Mouse (Mus musculus) MEL (cell line): Measurements from ENCODE around the gene Kpna3. TPM values are rescaled to one million over a fixed set of nuclear protein-coding genes. Genes with fewer than 3 reads are reported as not detected.
A peak's percentile ranks its signal among the peaks of the same experiment; 100 is the strongest.
"Not testable (repeated sequence)": the region's sequence is repeated elsewhere in the genome, so short reads cannot be mapped to it uniquely, and the experiment has no call there.

Experiments
- DNase-seq: peaks from one replicate; pipeline ENCODE4 v3.0.0; 2011; ENCODE audit warnings: low read depth, low spot score
- H3K27ac ChIP-seq: 2 replicates; pipeline ENCODE4 v1.5.1; 2012; ENCODE audit warnings: low read depth, mild to moderate bottlenecking, control low read depth, low read length, moderate library complexity; ENCODE audit not compliant: control insufficient read depth
- H3K27me3 ChIP-seq, 2 experiments: fragments of 150-350 bp in 1 of 2; sonication (generic) in 1 of 2; 2 replicates each; pipeline ENCODE4 v1.6.1; 2012; ENCODE audit warnings: low read length in 2 of 2, mild to moderate bottlenecking in 2 of 2, improper control_type of control experiment in 1 of 2, moderate library complexity in 1 of 2; ENCODE audit not compliant: insufficient read depth in 2 of 2, control insufficient read depth in 1 of 2
- H3K36me3 ChIP-seq, 2 experiments: 2 replicates each; pipeline ENCODE4 v1.6.1; 2012 to 2014; ENCODE audit warnings: low read length in 2 of 2, improper control_type of control experiment in 1 of 2, inconsistent platforms in 1 of 2, mild to moderate bottlenecking in 1 of 2; ENCODE audit not compliant: insufficient read depth in 2 of 2, control insufficient read depth in 1 of 2
- H3K4me1 ChIP-seq, 2 experiments: fragments of 150-350 bp in 1 of 2; sonication (generic) in 1 of 2; 2 replicates each; pipeline ENCODE4 v1.6.1; 2012; ENCODE audit warnings: low read length in 2 of 2, improper control_type of control experiment in 1 of 2, mild to moderate bottlenecking in 1 of 2; ENCODE audit not compliant: insufficient read depth in 2 of 2, control insufficient read depth in 1 of 2
- H3K4me3 ChIP-seq, 2 experiments: fragments of 150-350 bp in 1 of 2; sonication (generic) in 1 of 2; 2 replicates each; pipeline ENCODE4 v1.5.1; 2012; ENCODE audit warnings: low read depth in 2 of 2, low read length in 2 of 2, mild to moderate bottlenecking in 2 of 2, moderate library complexity in 2 of 2, control low read depth in 1 of 2, improper control_type of control experiment in 1 of 2; ENCODE audit not compliant: control insufficient read depth in 1 of 2, insufficient read depth in 1 of 2
- H3K79me2 ChIP-seq: 2 replicates; pipeline ENCODE4 v1.6.1; 2012; ENCODE audit warnings: mild to moderate bottlenecking, low read length, moderate library complexity; ENCODE audit not compliant: control insufficient read depth, poor library complexity, insufficient read depth
- H3K9ac ChIP-seq: 2 replicates; pipeline ENCODE4 v1.6.1; 2012; ENCODE audit warnings: low read depth, mild to moderate bottlenecking, control low read depth, low read length, moderate library complexity; ENCODE audit not compliant: control insufficient read depth, poor library complexity, severe bottlenecking
- H3K9me3 ChIP-seq: fragments of 150-350 bp; sonication (generic); replicated peaks from 2 replicates; pipeline ENCODE4 v1.6.1; 2012; ENCODE audit warnings: mild to moderate bottlenecking, low read length, improper control_type of control experiment, moderate library complexity; ENCODE audit not compliant: insufficient read depth
- BHLHE40 ChIP-seq: IDR thresholded peaks from 2 replicates; pipeline ENCODE4 v1.6.1; 2012; ENCODE audit warnings: low read depth, mild to moderate bottlenecking, inconsistent platforms, low read length, improper control_type of control experiment, borderline replicate concordance
- E2F4 ChIP-seq: IDR thresholded peaks from 2 replicates; pipeline ENCODE4 v1.6.1; 2011; ENCODE audit warnings: low read depth, low read length, improper control_type of control experiment, borderline replicate concordance
- ELF1 ChIP-seq: IDR thresholded peaks from 2 replicates; pipeline ENCODE4 v1.6.1; 2014; ENCODE audit warnings: low read depth, mild to moderate bottlenecking, inconsistent platforms, low read length, improper control_type of control experiment, moderate library complexity
- EP300 ChIP-seq, 2 experiments: IDR thresholded peaks; 2 replicates each; pipeline ENCODE4 v1.6.1; 2011; ENCODE audit warnings: improper control_type of control experiment in 2 of 2, low read length in 2 of 2, low read depth in 1 of 2, mild to moderate bottlenecking in 1 of 2
- ETS1 ChIP-seq: IDR thresholded peaks from 2 replicates; pipeline ENCODE4 v1.6.1; 2012; ENCODE audit warnings: low read depth, mild to moderate bottlenecking, inconsistent platforms, low read length, improper control_type of control experiment, moderate library complexity
- GATA1 ChIP-seq: IDR thresholded peaks from 2 replicates; pipeline ENCODE4 v1.6.1; 2011; ENCODE audit warnings: low read depth, low read length, improper control_type of control experiment
- HCFC1 ChIP-seq: IDR thresholded peaks from 2 replicates; pipeline ENCODE4 v1.6.1; 2012; ENCODE audit warnings: low read depth, mild to moderate bottlenecking, inconsistent platforms, low read length, improper control_type of control experiment, moderate library complexity
- JUND ChIP-seq: IDR thresholded peaks from 2 replicates; pipeline ENCODE4 v1.6.1; 2011; ENCODE audit warnings: low read depth, mild to moderate bottlenecking, improper control_type of control experiment, low read length
- MAFK ChIP-seq: IDR thresholded peaks from 2 replicates; pipeline ENCODE4 v1.6.1; 2011; ENCODE audit warnings: low read depth, mild to moderate bottlenecking, low read length, improper control_type of control experiment, borderline replicate concordance
- MEF2A ChIP-seq: IDR thresholded peaks from 2 replicates; pipeline ENCODE4 v1.6.1; 2014; ENCODE audit warnings: low read depth, mild to moderate bottlenecking, inconsistent platforms, low read length, improper control_type of control experiment; ENCODE audit not compliant: poor library complexity, insufficient replicate concordance, severe bottlenecking; ENCODE audit errors: extremely low read depth
- POLR2A ChIP-seq, 2 experiments: IDR thresholded peaks; 2 replicates each; pipeline ENCODE4 v1.6.1; 2011 to 2012; ENCODE audit warnings: low read length in 2 of 2, mild to moderate bottlenecking in 2 of 2, control low read depth in 1 of 2, improper control_type of control experiment in 1 of 2, low read depth in 1 of 2, moderate library complexity in 1 of 2; ENCODE audit not compliant: control insufficient read depth in 1 of 2, insufficient read depth in 1 of 2, poor library complexity in 1 of 2
- RAD21 ChIP-seq: IDR thresholded peaks from 2 replicates; pipeline ENCODE4 v1.6.1; 2011; ENCODE audit warnings: mild to moderate bottlenecking, low read depth, low read length, improper control_type of control experiment
- RCOR1 ChIP-seq: IDR thresholded peaks from 2 replicates; pipeline ENCODE4 v1.6.1; 2012; ENCODE audit warnings: low read depth, mild to moderate bottlenecking, inconsistent platforms, low read length, improper control_type of control experiment
- SIN3A ChIP-seq: IDR thresholded peaks from 2 replicates; pipeline ENCODE4 v1.6.1; 2012; ENCODE audit warnings: low read length, improper control_type of control experiment, inconsistent platforms
- TAL1 ChIP-seq: IDR thresholded peaks from 2 replicates; pipeline ENCODE4 v1.6.1; 2012; ENCODE audit warnings: mild to moderate bottlenecking, inconsistent platforms, low read length, moderate library complexity, mixed read lengths
- TCF12 ChIP-seq: IDR thresholded peaks from 2 replicates; pipeline ENCODE4 v1.6.1; 2014; ENCODE audit warnings: low read depth, mild to moderate bottlenecking, inconsistent platforms, low read length, improper control_type of control experiment, moderate library complexity
- UBTF ChIP-seq: IDR thresholded peaks from 2 replicates; pipeline ENCODE4 v1.6.1; 2012; ENCODE audit warnings: low read depth, mild to moderate bottlenecking, inconsistent platforms, low read length, improper control_type of control experiment, moderate library complexity, borderline replicate concordance; ENCODE audit not compliant: insufficient read depth
- USF1 ChIP-seq: IDR thresholded peaks from 2 replicates; pipeline ENCODE4 v1.6.1; 2014; ENCODE audit warnings: low read depth, mild to moderate bottlenecking, inconsistent platforms, low read length, improper control_type of control experiment, moderate library complexity
- USF2 ChIP-seq, 2 experiments: IDR thresholded peaks; 2 replicates each; pipeline ENCODE4 v1.6.1; 2011 to 2012; ENCODE audit warnings: improper control_type of control experiment in 2 of 2, low read length in 2 of 2, borderline replicate concordance in 1 of 2, inconsistent platforms in 1 of 2, low read depth in 1 of 2, mild to moderate bottlenecking in 1 of 2; ENCODE audit not compliant: insufficient read depth in 1 of 2
- ZC3H11A ChIP-seq: IDR thresholded peaks from 2 replicates; pipeline ENCODE4 v1.6.1; 2012; ENCODE audit warnings: low read depth, mild to moderate bottlenecking, inconsistent platforms, low read length, improper control_type of control experiment
- ZKSCAN1 ChIP-seq: IDR thresholded peaks from 2 replicates; pipeline ENCODE4 v1.6.1; 2012; ENCODE audit warnings: low read depth, mild to moderate bottlenecking, inconsistent platforms, low read length, improper control_type of control experiment, moderate library complexity
- ZNF384 ChIP-seq: IDR thresholded peaks from 2 replicates; pipeline ENCODE4 v1.6.1; 2012; ENCODE audit warnings: low read depth, mild to moderate bottlenecking, inconsistent platforms, low read length, improper control_type of control experiment
- polyA plus RNA-seq, 2 experiments: library from polyadenylated mRNA; stranded (reverse) in 1 of 2; unstranded in 1 of 2; fragments of >175 nt in 1 of 2; fragments of >200 nt in 1 of 2; gene quantifications; 2 replicates each; pipeline versions ENCODE4 v1.2.1 to v1.2.4; 2012; ENCODE audit warnings: low replicate concordance in 2 of 2, low read depth in 1 of 2; ENCODE audit not compliant: insufficient read length in 2 of 2, insufficient read depth in 1 of 2, missing spikeins in 1 of 2
- total RNA-seq: library from RNA; depleted of rRNA; stranded (reverse); fragments of 300-350 nt; gene quantifications from 2 replicates; pipeline ENCODE4 v1.2.3, GENCODE M21; 2012

Kpna3 gene
- total and polyA plus RNA-seq, 3 experiments: 22.7 to 309 (median 51.3) TPM

DNA sequence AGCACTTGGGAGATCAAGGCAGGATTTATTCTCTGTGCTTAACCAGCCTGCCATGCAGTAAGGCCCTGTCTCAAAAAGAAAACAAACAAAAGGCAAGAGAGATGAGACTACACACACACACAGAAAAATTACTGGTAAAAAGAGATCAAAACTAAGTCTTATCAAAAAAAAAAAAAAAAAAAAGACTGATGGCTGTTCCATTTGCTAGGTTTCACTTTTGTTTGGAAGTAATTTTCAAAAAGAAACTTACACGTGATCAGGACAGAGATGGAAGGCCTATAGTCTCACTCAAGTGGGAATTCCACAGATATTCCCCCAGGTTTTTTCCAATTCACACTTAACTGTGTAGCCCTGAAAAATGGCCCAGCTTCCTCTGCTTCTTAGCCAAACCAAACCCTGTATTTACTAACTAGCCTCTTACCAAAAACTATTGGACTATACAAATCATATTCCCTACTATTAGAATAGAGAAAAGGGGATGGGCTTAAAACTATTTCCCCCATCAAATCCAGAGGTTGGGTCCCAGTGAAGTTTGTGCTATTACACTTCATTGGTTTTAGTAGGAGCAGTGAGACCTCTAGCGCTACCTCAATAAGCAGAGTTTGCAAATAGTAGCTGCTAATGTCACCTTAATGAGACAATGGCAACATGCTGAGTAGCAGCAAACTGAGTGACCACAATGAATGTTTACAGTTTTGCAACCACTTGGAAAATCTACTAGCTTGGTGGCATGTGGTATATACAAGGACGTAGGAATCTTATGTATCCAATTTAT, 1.3 kb downstream of the Kpna3 start (continued):
- TF ChIP-seq ZKSCAN1 (no peak), MEF2A (no peak), RCOR1 (no peak), POLR2A (IDR thresholded peaks at IDR 0.05; ENCODE audit: control insufficient read depth in 1 of 2, insufficient read depth in 1 of 2, low read depth in 1 of 2, low read length in 2 of 2, poor library complexity in 1 of 2) (no peak), ZNF384 (peak; percentile 84), TCF12 (no peak), ELF1 (no peak), ZC3H11A (0 out of 2 replicates have a peak, but pooled peaks have one; percentile 16), GATA1 (no peak), SIN3A (peak; percentile 60; the same call in 1 of the 2 replicates), USF1 (no peak), JUND (no peak), HCFC1 (no peak)

DNA sequence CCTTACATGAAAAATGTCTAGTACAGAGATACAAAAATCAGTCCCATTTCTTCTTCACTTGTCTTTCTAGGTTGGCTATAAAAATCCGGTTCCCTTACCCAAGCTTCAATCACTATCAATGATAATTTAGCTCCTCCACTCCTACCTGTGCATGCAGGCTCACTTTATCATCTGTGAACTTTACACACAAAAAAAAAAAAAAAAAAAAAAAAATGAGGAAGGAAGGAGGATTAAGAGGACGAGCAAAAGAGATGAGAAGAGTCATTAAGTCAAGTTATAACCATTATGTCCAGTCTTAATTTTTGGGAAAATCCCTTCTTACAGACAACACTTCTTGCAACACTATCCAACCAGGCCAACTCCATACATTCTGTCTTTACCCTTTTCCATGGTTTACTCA, 2.8 kb downstream of the Kpna3 start:
- Histone ChIP-seq H3K9ac (no peak overlapping the region), H3K9me3 (no peaks in the 10 kb centered on the region), H3K4me3 (no peak overlapping the region), H3K36me3 (peaks cover 0 to 59% of the 10 kb centered on the region in 2 experiments), H3K79me2 (peaks cover 60% of the 10 kb centered on the region), H3K27me3 (no peaks in the 10 kb centered on the region), H3K27ac (no peak overlapping the region)
- DNase-seq: no peak
- TF ChIP-seq UBTF (no peak), ZNF384 (peak; percentile 95)
- TF ChIP-seq, all 39 proteins: peak for 1
- peaks cover 17 to 26% of the 10 kb centered on the region in 2 experiments for H3K4me1 ChIP-seq

DNA sequence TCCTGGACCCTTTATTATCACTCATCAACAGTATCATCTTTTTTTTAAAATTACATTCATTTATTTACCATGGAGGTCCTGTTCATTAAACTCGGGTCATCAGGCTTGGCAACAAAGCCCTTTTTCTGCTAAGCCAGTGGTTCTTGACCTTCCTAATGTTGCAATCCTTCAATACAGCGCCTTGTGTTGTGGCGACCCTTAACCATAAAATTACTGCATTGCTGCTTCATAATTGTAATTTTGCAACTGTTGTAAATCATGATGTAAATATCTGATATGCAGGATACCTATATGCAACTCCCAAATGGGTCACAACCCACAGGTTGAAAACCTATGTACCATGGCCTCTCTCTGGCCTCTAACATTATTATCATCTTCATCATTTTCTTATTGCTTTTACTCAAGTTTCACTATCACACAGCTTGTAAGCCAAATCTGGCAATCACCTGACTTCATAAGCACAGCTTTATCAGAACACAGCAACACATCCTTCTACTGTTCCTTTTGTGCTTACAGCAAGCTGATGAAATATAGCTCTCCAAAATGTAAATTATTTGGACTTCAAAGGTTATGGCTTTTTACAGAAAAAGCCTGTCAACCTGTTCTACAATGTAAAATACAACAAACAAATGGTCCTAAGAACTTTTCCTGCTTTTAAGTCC, 11.4 kb downstream of the Kpna3 start:
- Histone ChIP-seq H3K79me2 (peaks cover 62% of the 10 kb centered on the region), H3K36me3 (peaks cover 7 to 83% of the 10 kb centered on the region in 2 experiments), H3K9ac (no peak overlapping the region), H3K4me3 (no peak overlapping the region), H3K27me3 (no peaks in the 10 kb centered on the region), H3K27ac (no peak overlapping the region), H3K9me3 (no peaks in the 10 kb centered on the region), H3K4me1 (peaks cover 44 to 54% of the 10 kb centered on the region in 2 experiments)
- peak; percentile 94 for TF ChIP-seq RCOR1
- TF ChIP-seq BHLHE40: peak; percentile 82
- TF ChIP-seq MAFK: no peak
- TF ChIP-seq ETS1: peak; percentile 82
- TF ChIP-seq RAD21: no peak
- peak; percentile 55; the same call in 1 of the 2 replicates for TF ChIP-seq GATA1
- TF ChIP-seq TCF12: peak; percentile 80
- peak; percentile 77; the same call in 1 of the 2 replicates for TF ChIP-seq USF1
- peak in 1 of 2 experiments; percentile 80; a peak in 2 of 4 replicates for TF ChIP-seq EP300 (IDR thresholded peaks at IDR 0.05; ENCODE audit: low read depth in 1 of 2, low read length in 2 of 2)
- peak; percentile 32 for TF ChIP-seq TAL1
- no peak for TF ChIP-seq E2F4
- TF ChIP-seq SIN3A: peak; percentile 41; the same call in 1 of the 2 replicates
- TF ChIP-seq USF2 (IDR thresholded peaks at IDR 0.05; ENCODE audit: borderline replicate concordance in 1 of 2, insufficient read depth in 1 of 2, low read depth in 1 of 2, low read length in 2 of 2): no peak
- peak; percentile 54 for DNase-seq

DNA sequence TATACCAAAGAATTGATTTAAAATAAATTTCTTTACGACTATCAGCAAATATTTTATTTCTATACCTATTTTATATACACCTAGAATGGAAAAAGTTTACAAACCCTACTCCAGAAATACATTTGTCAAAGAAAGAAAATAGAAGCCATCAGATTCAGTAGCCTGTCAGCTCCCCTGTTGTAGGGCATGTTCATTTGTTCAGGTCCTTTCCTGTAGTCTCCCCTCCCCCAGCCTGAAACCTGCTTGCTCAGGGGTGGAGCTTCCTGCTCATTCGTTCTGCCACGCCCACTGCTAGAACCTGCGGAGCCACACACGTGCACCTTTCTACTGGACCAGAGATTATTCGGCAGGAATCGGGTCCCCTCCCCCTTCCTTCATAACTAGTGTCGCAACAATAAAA, 12.6 kb downstream of the Kpna3 start:
- Histone ChIP-seq H3K36me3 (peaks cover 9 to 80% of the 10 kb centered on the region in 2 experiments), H3K79me2 (peaks cover 59% of the 10 kb centered on the region), H3K4me1 (peaks cover 38 to 57% of the 10 kb centered on the region in 2 experiments)
- H3K4me3 ChIP-seq, DNase-seq, H3K9me3 ChIP-seq, H3K9ac ChIP-seq, H3K27ac ChIP-seq, H3K27me3 ChIP-seq: not testable (repeated sequence)
